Comparison of ENCODE assay signal across 11 mouse cellular contexts in the genomic region with DNA sequence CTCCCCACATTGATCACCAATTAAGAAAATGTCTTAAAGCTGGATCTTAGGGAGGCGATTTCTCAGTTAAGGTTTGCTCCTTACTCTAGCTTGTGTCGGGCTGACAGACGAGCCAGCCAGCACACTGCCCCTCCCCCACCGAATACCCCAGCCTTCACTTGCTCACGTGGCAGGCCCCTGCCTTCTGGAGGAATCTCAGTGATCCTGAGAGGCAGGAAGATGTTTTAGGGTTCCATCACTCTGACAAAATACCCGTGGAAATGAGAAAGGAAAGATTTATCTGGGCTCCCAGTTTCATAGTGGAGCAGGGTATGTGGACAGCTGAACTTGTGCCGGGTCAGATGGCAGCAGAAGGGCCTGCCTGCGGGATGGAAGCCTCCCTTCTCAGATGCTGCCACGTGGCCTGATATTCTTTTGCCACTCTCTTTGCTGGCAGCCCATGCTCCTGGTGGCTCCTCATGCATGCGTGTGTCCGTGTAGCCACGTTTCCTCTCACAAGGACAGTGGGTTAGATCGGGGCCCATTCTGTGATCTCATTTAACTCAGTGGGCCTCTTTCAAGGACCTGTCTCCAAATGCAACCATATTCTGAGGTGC. TPM values are rescaled to one million over a fixed set of nuclear protein-coding genes. Genes with fewer than 3 reads are reported as not detected.
DNase-seq lines count a peak whose midpoint lies in the region; ATAC-seq and TF ChIP-seq lines count a peak whose summit lies in the region.
"Had no signal": no experiment of that assay in that cellular context is flagged by ENCODE, and none has a peak within 500 bp of the region (broad histone marks: within the 10 kb centered on the region; RNA-seq: fewer than 3 reads in every experiment).

No protein-coding gene starts in this region.

- intact Hi-C loops in left cerebral cortex, adult 2 months (cut with DNase I) = no loop called here

- WGBS in forebrain, embryonic 11.5 days = 21% methylated on average over 13 of the region's 13 CpGs
- WGBS in limb, embryonic 12.5 days = 28% methylated on average over 13 of the region's 13 CpGs

- no peak for TF ChIP-seq CTCF in left cerebral cortex, adult 2 months (IDR thresholded peaks at IDR 0.05)

- H3K9me3 ChIP-seq in forebrain, embryonic 11.5 days (ENCODE audit: control insufficient read depth, low read length) = no peaks in the 10 kb centered on the region
- H3K9me3 ChIP-seq in limb, embryonic 12.5 days = no peaks in the 10 kb centered on the region

- peak overlapping the region; percentile 80; the same call in 1 of the 2 replicates for H3K27ac ChIP-seq in left cerebral cortex, adult 2 months
- H3K27ac ChIP-seq in forebrain, embryonic 11.5 days (ENCODE audit: low read depth, low read length) = peak overlapping the region; percentile 98
- H3K27ac ChIP-seq in limb, embryonic 12.5 days = peak overlapping the region; percentile 95; the same call in 1 of the 2 replicates
- H3K27ac ChIP-seq: liver, embryonic 14.5 days had no signal

- no peaks in the 10 kb centered on the region for H3K36me3 ChIP-seq in forebrain, embryonic 11.5 days (ENCODE audit: control insufficient read depth, insufficient read depth, low read length)
- H3K36me3 ChIP-seq in limb, embryonic 12.5 days = no peaks in the 10 kb centered on the region

- peak overlapping the region; percentile 44; the same call in 1 of the 2 replicates for H3K9ac ChIP-seq in forebrain, embryonic 11.5 days (ENCODE audit: low read length)
- H3K9ac ChIP-seq in limb, embryonic 12.5 days (replicated peaks) = 0 out of 2 replicates have a peak overlapping the region, but pooled peaks have one; percentile 13
- H3K9ac ChIP-seq: liver, embryonic 14.5 days had no signal

- ATAC-seq in forebrain, embryonic 11.5 days (replicated peaks; ENCODE audit: low FRiP score) = no peak
- ATAC-seq in limb, embryonic 12.5 days (ENCODE audit: insufficient number of reproducible peaks, insufficient read depth, low FRiP score, low TSS enrichment, low read depth) = no peak
- ATAC-seq in frontal cortex, adult (ENCODE audit: low TSS enrichment) = no peak

- H3K27me3 ChIP-seq in forebrain, embryonic 11.5 days (ENCODE audit: control insufficient read depth, insufficient read depth, low read length) = no peaks in the 10 kb centered on the region
- H3K27me3 ChIP-seq in limb, embryonic 12.5 days = no peaks in the 10 kb centered on the region

- peaks cover 38% of the 10 kb centered on the region for H3K4me1 ChIP-seq in forebrain, embryonic 11.5 days (replicated peaks; ENCODE audit: control insufficient read depth, insufficient read depth, low read length)
- peaks cover 48% of the 10 kb centered on the region for H3K4me1 ChIP-seq in limb, embryonic 12.5 days (replicated peaks)

- H3K4me3 ChIP-seq in left cerebral cortex, adult 2 months = no peak overlapping the region
- H3K4me3 ChIP-seq in forebrain, embryonic 11.5 days (ENCODE audit: low read depth, low read length) = no peak overlapping the region
- H3K4me3 ChIP-seq in limb, embryonic 12.5 days (replicated peaks) = no peak overlapping the region

- no peak for DNase-seq in left cerebral cortex, adult 2 months (ENCODE audit: extremely low spot score in 1 of 2, low spot score in 2 of 2)
- no peak for DNase-seq in left cerebral cortex, adult 8-10 months (ENCODE audit: low spot score in 2 of 2)
- peak; percentile 74 for DNase-seq in forebrain, embryonic 11.5 days (ENCODE audit: low spot score)
- peak; percentile 54 for DNase-seq in retina, embryonic 14.5 days (ENCODE audit: low spot score)
- DNase-seq in ovary, adult 18-20 months (ENCODE audit: low spot score) = no peak
- no peak for DNase-seq in thymus, postnatal 10 days (ENCODE audit: low spot score in 2 of 2)
- DNase-seq: cerebellum, adult 11-12 months; heart, postnatal 10 days had no signal

- no peak overlapping the region for H3K4me2 ChIP-seq in forebrain, embryonic 11.5 days (ENCODE audit: low read depth, low read length, severe bottlenecking)
- 0 out of 2 replicates have a peak overlapping the region, but pooled peaks have one; percentile 0 for H3K4me2 ChIP-seq in limb, embryonic 12.5 days

RNA-seq across cellular contexts. Expression of a gene that starts 14.9 kb away (rescaled TPM):
- total RNA-seq in left cerebral cortex, adult 2 months (2021) = under 1 TPM; 0.70 to 0.79 TPM
- total RNA-seq in left cerebral cortex, adult 8-10 months (2022) = 1 to 10 TPM in 2 of 4 experiments, under 1 TPM in 2; 0.44 to 1.3 (median 0.87) TPM
- polyA plus RNA-seq in forebrain, embryonic 11.5 days (2014; fragmentation: Nextera tagmentation; extraction: Ambion mirVana) = 0.33 and 0.59 TPM in 2 replicates
- 1.4 and 1.6 TPM in 2 replicates for polyA plus RNA-seq in limb, embryonic 12.5 days (2016; fragmentation: Nextera tagmentation; extraction: Ambion mirVana)

RNA-seq across cellular contexts. Expression of a gene that starts 33.5 kb away (rescaled TPM):
- 10 to 100 TPM; 12.6 to 15.5 TPM for total RNA-seq in left cerebral cortex, adult 2 months (2021)
- total RNA-seq in left cerebral cortex, adult 8-10 months (2022) = 10 to 100 TPM; 26.4 to 28.5 (median 27.1) TPM
- polyA plus RNA-seq in forebrain, embryonic 11.5 days (2014; fragmentation: Nextera tagmentation; extraction: Ambion mirVana) = 1.2 and 1.6 TPM in 2 replicates
- 0.54 and 0.60 TPM in 2 replicates for polyA plus RNA-seq in limb, embryonic 12.5 days (2016; fragmentation: Nextera tagmentation; extraction: Ambion mirVana)

RNA-seq across cellular contexts. Expression of a gene that starts 59.8 kb away (rescaled TPM):
- 10 to 100 TPM; 63.8 to 65.7 TPM for total RNA-seq in left cerebral cortex, adult 2 months (2021)
- total RNA-seq in left cerebral cortex, adult 8-10 months (2022) = 10 to 100 TPM; 56.4 to 58.4 (median 57.0) TPM
- 54.8 and 69.1 TPM in 2 replicates for polyA plus RNA-seq in forebrain, embryonic 11.5 days (2014; fragmentation: Nextera tagmentation; extraction: Ambion mirVana)
- polyA plus RNA-seq in limb, embryonic 12.5 days (2016; fragmentation: Nextera tagmentation; extraction: Ambion mirVana) = 58.7 and 62.4 TPM in 2 replicates

Comparison
In these comparisons a context has a peak if more than half of its experiments do, and no peak if none do; other contexts are left out.
1. DNase-seq: peak in forebrain, embryonic 11.5 days (single experiment) and retina, embryonic 14.5 days (single experiment); none in left cerebral cortex, adult 2 months (0 of 2), left cerebral cortex, adult 8-10 months (0 of 2), ovary, adult 18-20 months (single experiment) and thymus, postnatal 10 days (0 of 2).
2. Peak in every context shown above with its lines, with median percentiles within 50 percentile points of each other: H3K27ac ChIP-seq.